Mouse (Mus musculus): ENCODE measurements around the gene Coq7. TPM values are rescaled to one million over a fixed set of nuclear protein-coding genes. Genes with fewer than 3 reads are reported as not detected.

Gene Coq7
- polyA plus RNA-seq, 1 experiment from 2014 or later: 206 TPM

Other genes starting within 250 kb of the Coq7 start
- gene Syt17, start 85.1 kb downstream of the Coq7 start, polyA plus RNA-seq (2014; fragmentation: Nextera tagmentation; extraction: Ambion mirVana): 1.5 and 1.6 TPM in 2 replicates
- gene Itpripl2, start 41.4 kb downstream of the Coq7 start, polyA plus RNA-seq (2014; fragmentation: Nextera tagmentation; extraction: Ambion mirVana): 2.4 and 2.5 TPM in 2 replicates
- gene Tmc7, start 51.4 kb upstream of the Coq7 start, polyA plus RNA-seq (2014; fragmentation: Nextera tagmentation; extraction: Ambion mirVana): 1.6 and 2.4 TPM in 2 replicates
- gene Tmc5, start 63.9 kb upstream of the Coq7 start, polyA plus RNA-seq (2014; fragmentation: Nextera tagmentation; extraction: Ambion mirVana): 0.08 and 0.30 TPM in 2 replicates
- 87.3 and 87.5 TPM in 2 replicates for gene Gde1, start 172.4 kb upstream of the Coq7 start, polyA plus RNA-seq (2014; fragmentation: Nextera tagmentation; extraction: Ambion mirVana)
- gene Ccp110, start 179.2 kb upstream of the Coq7 start, polyA plus RNA-seq (2014; fragmentation: Nextera tagmentation; extraction: Ambion mirVana): 4.2 and 4.4 TPM in 2 replicates
- 53.5 and 55.2 TPM in 2 replicates for gene Vps35l, start 206.9 kb upstream of the Coq7 start, polyA plus RNA-seq (2014; fragmentation: Nextera tagmentation; extraction: Ambion mirVana)